Mouse (Mus musculus): ENCODE results near the gene Vmn2r28. TPM values are rescaled to one million over a fixed set of nuclear protein-coding genes. Genes with fewer than 3 reads are reported as not detected.
"Not testable (repeated sequence)": the region's sequence is repeated elsewhere in the genome, so short reads cannot be mapped to it uniquely, and the experiment has no call there.

Gene Vmn2r28
- not detected in 2 replicates for total RNA-seq (2021)
- long read RNA-seq, experiment 1, result 0 reads
- long read RNA-seq, experiment 2, result 0 reads

DNA sequence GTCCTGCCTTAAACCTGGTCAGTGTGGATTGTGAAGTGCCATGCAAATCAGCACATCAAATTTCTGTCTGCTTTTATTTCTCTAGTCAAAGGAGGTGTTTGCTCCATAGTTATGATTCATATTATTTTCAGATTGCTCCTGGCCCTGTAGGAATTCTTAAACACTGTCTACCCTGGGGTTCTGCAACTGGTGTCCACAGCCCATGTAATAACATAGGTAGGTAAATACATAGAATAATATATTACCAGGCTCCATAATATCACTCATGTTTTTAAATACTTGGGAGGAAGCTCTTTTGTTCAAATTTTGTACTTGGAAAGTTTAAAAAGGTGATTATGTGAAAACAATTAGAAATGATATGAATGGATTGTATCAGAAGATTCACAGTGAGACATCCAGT lies at the start of gene Vmn2r28:
Gene Vmn2r28 (minus strand): TSS at position 101 of the 400 bp plus-strand sequence.
- DNase-seq, result not testable (repeated sequence)

DNA sequence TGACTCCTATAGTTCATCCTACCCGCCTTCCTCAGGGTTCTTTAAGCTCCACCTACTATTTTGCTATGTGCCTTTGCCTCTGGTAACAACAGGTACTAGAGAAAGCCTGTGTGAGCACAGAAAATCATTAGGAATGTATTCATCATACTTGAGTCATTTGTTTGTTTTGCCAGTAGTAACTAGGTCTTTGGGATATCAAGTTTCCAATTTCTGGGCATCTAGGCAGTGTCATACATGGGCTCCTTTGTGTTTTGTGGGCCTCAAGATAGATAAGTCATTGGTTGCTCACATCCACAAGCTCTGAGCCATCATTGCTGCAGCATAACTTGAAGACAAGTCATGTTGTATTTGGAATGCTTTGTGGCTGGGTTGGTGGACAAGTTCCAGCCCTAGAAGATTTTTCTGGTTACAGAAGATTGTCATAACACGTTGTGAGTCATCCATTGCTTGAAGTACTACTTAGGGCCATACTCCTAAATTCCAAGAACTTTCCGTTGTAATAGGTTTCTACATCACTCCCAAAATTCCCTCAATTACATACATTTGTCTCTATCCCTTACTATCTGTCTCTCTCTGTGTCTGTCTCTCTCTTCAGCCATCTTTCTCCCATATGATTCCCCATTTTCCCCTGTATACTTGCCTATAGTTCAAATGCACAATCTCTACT lies 47.1 kb upstream of the Vmn2r28 start:
- not testable (repeated sequence) for DNase-seq

DNA sequence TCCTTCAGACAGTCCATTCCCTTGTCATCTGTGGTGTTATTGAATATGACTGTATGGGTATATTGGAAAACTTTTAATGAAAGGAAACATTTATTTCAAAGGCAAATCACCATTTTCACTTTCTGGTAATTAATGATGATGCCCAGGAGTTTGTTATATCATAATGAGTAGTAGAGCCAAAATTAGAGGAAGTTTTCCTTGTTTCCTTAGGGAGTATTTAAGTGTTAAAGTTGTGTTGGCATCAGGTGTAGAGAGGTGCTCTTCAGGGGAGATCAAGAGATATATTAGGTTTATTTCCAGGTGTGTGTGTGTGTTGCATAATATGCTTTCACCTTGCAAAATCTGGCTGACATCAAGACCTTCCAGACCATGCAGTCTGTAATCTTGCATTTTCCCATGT lies 37.1 kb downstream of the Vmn2r28 start, which contains the start of gene Vmn1r59:
Gene Vmn1r59 (minus strand): TSS at position 101 of the 400 bp plus-strand sequence.
- no peak for DNase-seq

DNA sequence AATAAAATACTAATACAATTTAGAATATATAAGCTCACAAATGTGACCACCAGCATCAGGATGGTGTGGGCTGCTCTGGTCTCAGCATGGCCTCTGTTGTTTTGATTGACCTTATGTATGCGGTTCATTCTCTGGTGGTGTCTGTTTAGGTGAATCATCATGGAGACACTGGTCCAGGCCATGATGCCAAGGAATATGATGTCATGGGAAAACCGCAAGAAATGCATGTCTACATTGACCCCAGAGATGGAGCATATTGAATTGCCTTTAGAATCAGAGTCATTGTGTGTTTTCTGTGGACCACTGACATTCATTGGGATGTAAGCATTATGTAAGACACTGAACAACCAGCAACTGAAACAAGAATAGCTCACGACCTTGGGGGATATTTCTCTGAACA lies 39.7 kb downstream of the Vmn2r28 start:
- not testable (repeated sequence) for DNase-seq

DNA sequence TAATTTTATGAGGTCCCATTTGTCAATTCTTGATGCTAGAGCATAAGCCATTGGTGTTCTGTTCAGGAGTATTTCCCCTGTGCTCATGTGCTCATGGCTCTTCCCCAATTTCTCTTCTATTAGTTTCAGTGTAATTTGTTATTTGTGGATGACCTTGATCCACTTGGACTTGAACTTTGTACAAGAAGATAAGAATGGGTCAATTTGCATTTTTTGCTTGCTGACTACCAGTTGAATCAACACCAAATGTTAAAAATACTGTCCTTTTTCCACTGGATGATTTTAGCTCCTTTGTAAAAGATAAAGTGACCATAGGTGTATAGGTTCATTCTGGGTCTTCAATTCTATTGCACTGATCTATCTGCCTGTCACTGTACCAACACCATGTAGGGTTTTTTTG lies 45.1 kb downstream of the Vmn2r28 start:
- DNase-seq, result no peak

Other genes with a start within 250 kb of the Vmn2r28 start
- not detected in 2 replicates for gene Gm5065, start 143.4 kb downstream of the Vmn2r28 start, total RNA-seq (2021)
- gene Nlrp2, start 142.9 kb downstream of the Vmn2r28 start, total RNA-seq (2021), result not detected in 2 replicates
- not detected in 2 replicates for gene Vmn1r58, start 80.6 kb downstream of the Vmn2r28 start, total RNA-seq (2021)
- gene Vmn1r59, start 37.2 kb downstream of the Vmn2r28 start, total RNA-seq (2021), result not detected in 2 replicates
- not detected in 2 replicates for gene Vmn1r60, start 53.4 kb upstream of the Vmn2r28 start, total RNA-seq (2021)
- not detected in 2 replicates for gene Vmn1r61, start 119.3 kb upstream of the Vmn2r28 start, total RNA-seq (2021)
- not detected in 2 replicates for gene Vmn1r62, start 179.7 kb upstream of the Vmn2r28 start, total RNA-seq (2021)

All from adrenal gland, postnatal 14 days (tissue).